Comparison of ENCODE assay signal across 9 mouse cellular contexts in the genomic region with DNA sequence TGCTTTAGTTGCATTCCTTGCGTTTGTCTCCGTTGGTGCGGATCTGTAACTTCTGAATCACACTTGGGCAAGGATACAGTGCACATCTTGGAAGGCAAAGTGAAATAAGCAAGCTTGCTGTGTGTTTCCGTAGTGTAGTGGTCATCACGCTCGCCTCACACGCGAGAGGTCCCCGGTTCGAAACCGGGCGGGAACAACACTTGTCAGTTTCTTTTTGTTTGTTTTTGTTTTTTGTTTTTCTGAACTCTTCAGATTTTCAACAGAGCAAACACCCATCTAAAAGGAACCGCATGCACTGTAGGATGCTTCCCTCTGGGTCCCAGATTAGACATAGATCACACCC. TPM values are rescaled to one million over a fixed set of nuclear protein-coding genes. Genes with fewer than 3 reads are reported as not detected.
DNase-seq lines count a peak whose midpoint lies in the region; ATAC-seq and TF ChIP-seq lines count a peak whose summit lies in the region.
"Had no signal": no experiment of that assay in that cellular context is flagged by ENCODE, and none has a peak within 500 bp of the region (broad histone marks: within the 10 kb centered on the region; RNA-seq: fewer than 3 reads in every experiment).

No protein-coding gene starts in this region.

- ATAC-seq in heart, postnatal 0 days (ENCODE audit: insufficient read depth, low read depth): no peak
- ATAC-seq in midbrain, embryonic 14.5 days (ENCODE audit: low FRiP score, low TSS enrichment): no peak; the same call in 1 of the 2 replicates
- ATAC-seq in inflammation-experienced regulatory T-cells, adult 6 months: no peak

- intact Hi-C loops in left cerebral cortex, postnatal 4 days (cut with DNase I): loop anchor here (2.0 to 10.0 kb wide), 2 partner anchors 101 to 205 kb away; no protein-coding TSS in a partner anchor

- 0 out of 2 replicates have a peak, but pooled peaks cover 2% of the 10 kb centered on the region for H3K4me1 ChIP-seq in cortical plate, adult 2 months (ENCODE audit: control insufficient read depth, insufficient read depth, low read length)
- no peaks in the 10 kb centered on the region for H3K4me1 ChIP-seq in heart, postnatal 0 days (ENCODE audit: control insufficient read depth, insufficient read depth)
- H3K4me1 ChIP-seq in midbrain, embryonic 14.5 days (ENCODE audit: control insufficient read depth, insufficient read depth, low read length): no peaks in the 10 kb centered on the region

- peak overlapping the region; percentile 55 for H3K4me2 ChIP-seq in heart, postnatal 0 days (ENCODE audit: low read depth, low read length)
- peak overlapping the region; percentile 52 for H3K4me2 ChIP-seq in midbrain, embryonic 14.5 days (ENCODE audit: low read length)

- H3K4me3 ChIP-seq in cortical plate, adult 2 months (ENCODE audit: insufficient read depth, low read length): peak overlapping the region; percentile 44
- H3K4me3 ChIP-seq in heart, postnatal 0 days (ENCODE audit: low read depth, low read length): peak overlapping the region; percentile 37
- peak overlapping the region; percentile 31 for H3K4me3 ChIP-seq in midbrain, embryonic 14.5 days (replicated peaks; ENCODE audit: low read depth, low read length)

- TF ChIP-seq CTCF in cortical plate, adult 2 months (IDR thresholded peaks at IDR 0.05; ENCODE audit: extremely low read depth, insufficient read depth, low read length): no peak
- TF ChIP-seq CTCF in heart, postnatal 0 days (IDR thresholded peaks at IDR 0.05; ENCODE audit: low read depth): no peak

- TF ChIP-seq EP300 in heart, postnatal 0 days (IDR thresholded peaks at IDR 0.05; ENCODE audit: low read depth): no peak

- TF ChIP-seq POLR2A in cortical plate, adult 2 months (IDR thresholded peaks at IDR 0.05; ENCODE audit: extremely low read depth, insufficient read depth, low read length): no peak

- no peaks in the 10 kb centered on the region for H3K9me3 ChIP-seq in heart, postnatal 0 days (replicated peaks; ENCODE audit: control insufficient read depth, low read length)
- no peaks in the 10 kb centered on the region for H3K9me3 ChIP-seq in midbrain, embryonic 14.5 days (ENCODE audit: control insufficient read depth, low read length)

- no peak overlapping the region for H3K27ac ChIP-seq in cortical plate, adult 2 months (ENCODE audit: insufficient read depth, low read length)
- H3K27ac ChIP-seq in heart, postnatal 0 days (ENCODE audit: low read depth): no peak overlapping the region
- no peak overlapping the region for H3K27ac ChIP-seq in midbrain, embryonic 14.5 days (replicated peaks; ENCODE audit: low read depth, low read length)

- no peaks in the 10 kb centered on the region for H3K36me3 ChIP-seq in heart, postnatal 0 days (replicated peaks; ENCODE audit: control insufficient read depth, insufficient read depth, low read length)
- no peaks in the 10 kb centered on the region for H3K36me3 ChIP-seq in midbrain, embryonic 14.5 days (ENCODE audit: control insufficient read depth, insufficient read depth, low read length)

- peak; percentile 43 to 56 for DNase-seq in cerebellum, postnatal 4 days (ENCODE audit: low spot score in 2 of 2)
- no peak for DNase-seq in cerebellum, adult 9-11 months
- DNase-seq in CD4-positive helper T cell, adult 2 months (ENCODE audit: low read depth, low spot score): peak; percentile 11
- no peak for DNase-seq in heart, postnatal 0 days (ENCODE audit: low spot score)
- DNase-seq in left cerebral cortex, postnatal 4 days: peak; percentile 41
- DNase-seq in midbrain, embryonic 14.5 days: peak; percentile 82

- 5% methylated on average over 13 of the region's 13 CpGs for WGBS in heart, postnatal 0 days
- WGBS in midbrain, embryonic 14.5 days: under 1% methylated on average over 13 of the region's 13 CpGs

- no peak overlapping the region for H3K9ac ChIP-seq in heart, postnatal 0 days (replicated peaks; ENCODE audit: low read depth, low read length)
- no peak overlapping the region for H3K9ac ChIP-seq in midbrain, embryonic 14.5 days (replicated peaks; ENCODE audit: low read length)

- H3K27me3 ChIP-seq in heart, postnatal 0 days (ENCODE audit: control insufficient read depth, insufficient read depth, low read length): peaks cover 28% of the 10 kb centered on the region
- H3K27me3 ChIP-seq in midbrain, embryonic 14.5 days (ENCODE audit: control insufficient read depth, insufficient read depth, low read length): peaks cover 15% of the 10 kb centered on the region; the same call in 1 of the 2 replicates

RNA-seq across cellular contexts. Expression of a gene that starts 53.0 kb away (rescaled TPM):
- not detected in 2 replicates for polyA plus RNA-seq in cortical plate, adult 2 months (2012; rRNA removed)
- total RNA-seq in heart, postnatal 0 days (2014; rRNA removed; ENCODE audit: low replicate concordance): not detected in 2 replicates
- not detected in 2 replicates for polyA plus RNA-seq in heart, postnatal 0 days (2015; fragmentation: Nextera tagmentation; extraction: Ambion mirVana)
- total RNA-seq in left cerebral cortex, postnatal 4 days (2021): not detected
- not detected in 2 replicates for polyA plus RNA-seq in midbrain, embryonic 14.5 days (2014; fragmentation: Nextera tagmentation; extraction: Ambion mirVana)
- polyA plus RNA-seq in inflammation-experienced regulatory T-cells, adult 6 months (2017; shearing (Covaris generic)): not detected
- total RNA-seq: neutrophil, adult 5-6 weeks had no signal

Comparison
In these comparisons a context has a peak if more than half of its experiments do, and no peak if none do; other contexts are left out.
1. DNase-seq: peak in cerebellum, postnatal 4 days (2 of 2), CD4-positive helper T cell, adult 2 months (single experiment), left cerebral cortex, postnatal 4 days (single experiment) and midbrain, embryonic 14.5 days (single experiment); none in cerebellum, adult 9-11 months (single experiment) and heart, postnatal 0 days (single experiment).
2. Peak in every context shown above with its lines, with median percentiles within 50 percentile points of each other: H3K4me3 ChIP-seq.